Mouse (Mus musculus): Measurements from ENCODE around the gene Pspc1.

Pspc1 gene

GRCm38 (mm10) chr14:56695495-56695894, 82.6 kb downstream of the Pspc1 start:
- DNase-seq = no peak

- DNase-seq = no peak
Measured at GRCm38 (mm10) chr14:56689766-56690165, 88.3 kb downstream of the Pspc1 start.

GRCm38 (mm10) chr14:56689116-56689515, 89.0 kb downstream of the Pspc1 start:
- no peak for DNase-seq

- DNase-seq = no peak
Measured at GRCm38 (mm10) chr14:56685426-56685825, 92.7 kb downstream of the Pspc1 start.

Data from lung, postnatal 10 days (tissue).